In the genomic region with DNA sequence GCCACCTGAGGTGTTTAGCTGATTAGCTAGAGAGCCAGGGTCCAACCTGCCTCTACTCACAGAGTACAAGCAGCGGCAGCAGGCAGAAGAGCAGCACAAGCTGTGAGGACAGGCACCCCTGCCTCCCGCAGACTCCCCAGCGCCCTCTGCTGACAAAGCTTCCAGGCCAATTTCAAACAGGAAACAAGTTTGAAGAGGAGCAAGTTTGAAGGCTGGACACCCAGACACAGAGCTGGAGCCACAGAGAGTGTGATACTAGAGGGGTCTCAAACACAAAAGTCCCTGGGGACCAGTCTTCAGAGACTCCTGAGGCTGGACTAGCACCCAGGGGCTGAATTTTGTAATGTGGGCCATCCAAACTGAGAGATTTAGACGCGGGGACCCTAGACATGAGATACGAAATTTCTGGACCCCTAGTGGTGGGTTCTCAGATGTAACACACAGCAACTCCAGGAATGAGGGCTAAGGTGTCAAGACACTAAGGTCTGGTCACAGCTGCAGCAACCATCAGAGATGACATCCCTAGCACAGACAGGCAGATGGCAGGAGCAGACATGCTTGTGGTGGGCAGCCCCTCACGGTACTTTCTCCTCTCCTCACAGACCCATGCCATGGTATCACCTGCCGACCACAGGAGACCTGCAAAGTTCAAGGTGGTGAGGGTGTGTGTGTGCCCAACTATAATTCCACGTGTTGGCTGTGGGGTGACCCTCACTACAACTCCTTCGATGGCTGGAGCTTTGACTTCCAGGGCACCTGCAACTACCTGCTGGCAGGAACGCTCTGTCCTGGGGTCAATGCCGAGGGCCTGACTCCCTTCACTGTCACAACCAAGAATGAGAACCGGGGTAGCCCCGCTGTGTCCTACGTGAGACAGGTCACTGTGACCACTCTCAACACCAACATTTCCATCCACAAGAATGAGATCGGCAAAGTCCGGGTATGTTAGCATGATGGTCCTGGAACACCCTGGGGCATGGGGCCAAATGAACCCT, we compare ENCODE assay signal across 9 mouse cellular contexts. TPM values are rescaled to one million over a fixed set of nuclear protein-coding genes. Genes with fewer than 3 reads are reported as not detected.
DNase-seq lines count a peak whose midpoint lies in the region; ATAC-seq and TF ChIP-seq lines count a peak whose summit lies in the region.
"Had no signal": no experiment of that assay in that cellular context is flagged by ENCODE, and none has a peak within 500 bp of the region (broad histone marks: within the 10 kb centered on the region; RNA-seq: fewer than 3 reads in every experiment).

No protein-coding gene starts in this region.

- H3K9ac ChIP-seq in kidney, embryonic 16.5 days (replicated peaks; ENCODE audit: low read length), result no peak overlapping the region

- peak; percentile 52 for DNase-seq in kidney, adult 2 months
- peak; percentile 89 for DNase-seq in R1 (ENCODE audit: low read depth, low spot score)
- peak; percentile 65 for DNase-seq in kidney, adult 9 months
- DNase-seq in naive thymus-derived CD4-positive, alpha-beta T cell, adult 2 months (ENCODE audit: low read depth), result peak; percentile 21

- TF ChIP-seq CTCF in kidney, adult 2 months (conservative IDR thresholded peaks at IDR 0.05; ENCODE audit: insufficient read depth, insufficient read length, low read depth, low read length), result peak; percentile 68
- TF ChIP-seq CTCF in E14TG2a.4 (conservative IDR thresholded peaks at IDR 0.05; ENCODE audit: low read length), result peak; percentile 73

- no peak overlapping the region for H3K4me3 ChIP-seq in kidney, adult 2 months (ENCODE audit: insufficient read depth, low read depth, low read length)
- H3K4me3 ChIP-seq in kidney, embryonic 16.5 days (ENCODE audit: low read length), result no peak overlapping the region
- no peak overlapping the region for H3K4me3 ChIP-seq in E14TG2a.4 (replicated peaks; ENCODE audit: low read length)
- H3K4me3 ChIP-seq: myocyte had no signal

- no peak overlapping the region for H3K27ac ChIP-seq in kidney, adult 2 months (ENCODE audit: insufficient read depth, low read depth, low read length)
- no peak overlapping the region for H3K27ac ChIP-seq in kidney, embryonic 16.5 days (ENCODE audit: low read length)

- peaks cover 9% of the 10 kb centered on the region for H3K9me3 ChIP-seq in kidney, embryonic 16.5 days (ENCODE audit: low read length)
- no peaks in the 10 kb centered on the region for H3K9me3 ChIP-seq in E14TG2a.4 (ENCODE audit: low read length)

- H3K36me3 ChIP-seq in kidney, adult 2 months (ENCODE audit: control insufficient read depth, insufficient read depth, low read length), result no peaks in the 10 kb centered on the region
- H3K36me3 ChIP-seq in kidney, embryonic 16.5 days (ENCODE audit: insufficient read depth, low read length), result no peaks in the 10 kb centered on the region
- H3K36me3 ChIP-seq in E14TG2a.4 (ENCODE audit: insufficient read depth, low read length), result no peaks in the 10 kb centered on the region

- no peak for TF ChIP-seq POLR2A in kidney, adult 2 months (IDR thresholded peaks at IDR 0.05; ENCODE audit: low read depth, low read length)

- H3K27me3 ChIP-seq in kidney, adult 2 months (replicated peaks; ENCODE audit: control insufficient read depth, insufficient read depth, low read length), result no peaks in the 10 kb centered on the region
- H3K27me3 ChIP-seq in kidney, embryonic 16.5 days (ENCODE audit: insufficient read depth, low read length), result no peaks in the 10 kb centered on the region
- H3K27me3 ChIP-seq in E14TG2a.4 (ENCODE audit: insufficient read depth, low read length), result peaks cover 30% of the 10 kb centered on the region

- WGBS in kidney, adult 2 months, result 66% methylated on average over 17 of the region's 17 CpGs
- 68% methylated on average over 17 of the region's 17 CpGs for WGBS in kidney, embryonic 16.5 days

- no peak overlapping the region for H3K4me2 ChIP-seq in kidney, embryonic 16.5 days (replicated peaks; ENCODE audit: low read depth, low read length)

- H3K4me1 ChIP-seq in kidney, adult 2 months (ENCODE audit: control insufficient read depth, insufficient read depth, low read length), result no peaks in the 10 kb centered on the region
- 0 out of 2 replicates have a peak, but pooled peaks cover 3% of the 10 kb centered on the region for H3K4me1 ChIP-seq in kidney, embryonic 16.5 days (ENCODE audit: insufficient read depth, low read length)
- peaks cover 11% of the 10 kb centered on the region for H3K4me1 ChIP-seq in E14TG2a.4 (replicated peaks; ENCODE audit: low read depth, low read length)

- ATAC-seq in kidney, embryonic 16.5 days (ENCODE audit: low FRiP score, low TSS enrichment), result no peak
- no peak for ATAC-seq in megakaryocyte-erythroid progenitor cell, adult 5-6 weeks (replicated peaks; ENCODE audit: low FRiP score, low TSS enrichment, poor library complexity, severe bottlenecking)
- no peak for ATAC-seq in frontal cortex, adult (ENCODE audit: low TSS enrichment)

RNA-seq across cellular contexts. Expression of a gene that starts 28.4 kb away (rescaled TPM):
- not detected in 2 replicates for polyA plus RNA-seq in kidney, adult 2 months (2012; rRNA removed)
- polyA plus RNA-seq in kidney, embryonic 16.5 days (2015; fragmentation: Nextera tagmentation; extraction: Ambion mirVana), result not detected in 2 replicates
- total RNA-seq in megakaryocyte-erythroid progenitor cell, adult 5-6 weeks (2014; fragmentation: Nextera tagmentation), result not detected in 2 replicates
- not detected in 2 replicates for total RNA-seq in megakaryocyte-erythroid progenitor cell, adult 5-6 weeks (2017)

RNA-seq across cellular contexts. Expression of a gene that starts 29.9 kb away (rescaled TPM):
- polyA plus RNA-seq in kidney, adult 2 months (2012; rRNA removed), result 7.7 and 10.3 TPM in 2 replicates
- 0.42 and 0.69 TPM in 2 replicates for polyA plus RNA-seq in kidney, embryonic 16.5 days (2015; fragmentation: Nextera tagmentation; extraction: Ambion mirVana)
- total RNA-seq in megakaryocyte-erythroid progenitor cell, adult 5-6 weeks (2014; fragmentation: Nextera tagmentation), result not detected in 2 replicates
- not detected in 2 replicates for total RNA-seq in megakaryocyte-erythroid progenitor cell, adult 5-6 weeks (2017)
- polyA plus RNA-seq: myocyte had no signal

RNA-seq across cellular contexts. Expression of a gene that starts 51.0 kb away (rescaled TPM):
- 107 and 115 TPM in 2 replicates for polyA plus RNA-seq in kidney, adult 2 months (2012; rRNA removed)
- 319 and 330 TPM in 2 replicates for polyA plus RNA-seq in kidney, embryonic 16.5 days (2015; fragmentation: Nextera tagmentation; extraction: Ambion mirVana)
- 170 and 195 TPM in 2 replicates for total RNA-seq in megakaryocyte-erythroid progenitor cell, adult 5-6 weeks (2014; fragmentation: Nextera tagmentation)
- 153 and 178 TPM in 2 replicates for total RNA-seq in megakaryocyte-erythroid progenitor cell, adult 5-6 weeks (2017)

Comparison
In these comparisons a context has a peak if more than half of its experiments do, and no peak if none do; other contexts are left out.
1. DNase-seq: peak in every context shown above with its lines; median percentile 89 in R1; 65 in kidney, adult 9 months; 52 in kidney, adult 2 months; 21 in naive thymus-derived CD4-positive, alpha-beta T cell, adult 2 months.